In genomic region chr2:79537126-79537875, GRCm38 (mm10) we compare ENCODE assay signal across 17 mouse cellular contexts.
DNase-seq lines count a peak whose midpoint lies in the region; ATAC-seq and TF ChIP-seq lines count a peak whose summit lies in the region.
"Had no signal": no experiment of that assay in that cellular context is flagged by ENCODE, and none has a peak within 500 bp of the region (broad histone marks: within the 10 kb centered on the region; RNA-seq: fewer than 3 reads in every experiment).

No protein-coding gene starts in this region.

- intact Hi-C loops in heart, adult 2 months (cut with DNase I) = no loop called here
- intact Hi-C loops in heart, postnatal 10 days (cut with DNase I) = no loop called here
- intact Hi-C loops in left cerebral cortex, postnatal 10 days (cut with DNase I) = no loop called here

- no peak for TF ChIP-seq CTCF in heart, adult 2 months (IDR thresholded peaks at IDR 0.05)

- H3K4me1 ChIP-seq in heart, embryonic 13.5 days = peaks cover 18% of the 10 kb centered on the region
- H3K4me1 ChIP-seq in heart, adult 2 months (ENCODE audit: control insufficient read depth, insufficient read depth, low read length) = peaks cover 3% of the 10 kb centered on the region
- H3K4me1 ChIP-seq: hindbrain, embryonic 10.5 days; neural tube, embryonic 15.5 days had no signal

- H3K4me3 ChIP-seq in heart, embryonic 13.5 days = no peak overlapping the region
- H3K4me3 ChIP-seq in heart, adult 2 months = no peak overlapping the region
- H3K4me3 ChIP-seq: embryonic facial prominence, embryonic 13.5 days; hindbrain, embryonic 10.5 days; myocyte; neural tube, embryonic 15.5 days had no signal

- no peak for TF ChIP-seq POLR2A in heart, adult 2 months (IDR thresholded peaks at IDR 0.05; ENCODE audit: insufficient read depth, low read depth, low read length)

- no peaks in the 10 kb centered on the region for H3K79me2 ChIP-seq in heart, adult 2 months (replicated peaks; ENCODE audit: control insufficient read depth, insufficient read depth, low read length)

- 72% methylated on average over 5 of the region's 5 CpGs for WGBS in heart, embryonic 13.5 days
- WGBS in heart, adult 2 months = 58% methylated on average over 5 of the region's 5 CpGs

- peak overlapping the region; percentile 71 for H3K27ac ChIP-seq in heart, embryonic 13.5 days (replicated peaks)
- no peak overlapping the region; the same call in 1 of the 2 replicates for H3K27ac ChIP-seq in heart, adult 2 months
- H3K27ac ChIP-seq: embryonic facial prominence, embryonic 13.5 days; hindbrain, embryonic 10.5 days; neural tube, embryonic 15.5 days had no signal

- TF ChIP-seq EP300 in heart, adult 2 months (IDR thresholded peaks at IDR 0.05; ENCODE audit: insufficient read depth, low read depth, low read length) = no peak

- DNase-seq in heart, adult 2 months = no peak
- DNase-seq in adipocyte (ENCODE audit: low spot score) = peak; percentile 35
- peak; percentile 14 to 19 for DNase-seq in cerebellum, adult 18-20 months
- peak; percentile 47 to 65 for DNase-seq in heart, postnatal 10 days
- DNase-seq in left cerebral cortex, postnatal 10 days (ENCODE audit: extremely low spot score in 1 of 2, low spot score in 2 of 2) = no peak
- DNase-seq in c-Kit-positive CD71-positive TER-119-positive erythroid progenitor cells, embryonic 14.5 days (ENCODE audit: low spot score) = no peak
- DNase-seq: adrenal gland, adult 2 months; kidney, postnatal 14 days; lung, embryonic 14.5 days; midbrain, embryonic 14.5 days; thymus, postnatal 25 days had no signal

- ATAC-seq in heart, embryonic 13.5 days (ENCODE audit: extremely low read depth, insufficient number of reproducible peaks, low FRiP score, low TSS enrichment) = no peak

- H3K9me3 ChIP-seq in heart, embryonic 13.5 days = no peaks in the 10 kb centered on the region
- H3K9me3 ChIP-seq: embryonic facial prominence, embryonic 13.5 days; hindbrain, embryonic 10.5 days; neural tube, embryonic 15.5 days had no signal

- no peak overlapping the region for H3K9ac ChIP-seq in heart, embryonic 13.5 days
- H3K9ac ChIP-seq in heart, adult 2 months (ENCODE audit: low read depth, low read length) = no peak overlapping the region
- H3K9ac ChIP-seq: embryonic facial prominence, embryonic 13.5 days; lung, embryonic 14.5 days; neural tube, embryonic 15.5 days had no signal

- no peak overlapping the region for H3K4me2 ChIP-seq in heart, embryonic 13.5 days
- H3K4me2 ChIP-seq: embryonic facial prominence, embryonic 13.5 days; liver, embryonic 11.5 days; lung, embryonic 14.5 days; neural tube, embryonic 15.5 days had no signal

- no peaks in the 10 kb centered on the region for H3K36me3 ChIP-seq in heart, embryonic 13.5 days
- no peaks in the 10 kb centered on the region for H3K36me3 ChIP-seq in heart, adult 2 months (ENCODE audit: control insufficient read depth, insufficient read depth, low read length)
- H3K36me3 ChIP-seq: embryonic facial prominence, embryonic 13.5 days; hindbrain, embryonic 10.5 days; neural tube, embryonic 15.5 days had no signal

- no peaks in the 10 kb centered on the region for H3K27me3 ChIP-seq in heart, embryonic 13.5 days (replicated peaks)
- H3K27me3 ChIP-seq in heart, adult 2 months (ENCODE audit: control insufficient read depth, insufficient read depth, low read length) = no peaks in the 10 kb centered on the region
- H3K27me3 ChIP-seq: embryonic facial prominence, embryonic 13.5 days; neural tube, embryonic 15.5 days had no signal

Comparison
In these comparisons a context has a peak if more than half of its experiments do, and no peak if none do; other contexts are left out.
1. DNase-seq: peak in adipocyte (single experiment), cerebellum, adult 18-20 months (2 of 2) and heart, postnatal 10 days (2 of 2); none in heart, adult 2 months (0 of 2), left cerebral cortex, postnatal 10 days (0 of 2) and c-Kit-positive CD71-positive TER-119-positive erythroid progenitor cells, embryonic 14.5 days (single experiment).